Mouse (Mus musculus): ENCODE measurements around the gene Gm28038. TPM values are rescaled to one million over a fixed set of nuclear protein-coding genes. Genes with fewer than 3 reads are reported as not detected.

The Gm28038 gene
- polyA plus RNA-seq, 1 experiment from 2014 or later, result not detected

- Histone ChIP-seq H3K4me2 (replicated peaks; ENCODE audit: low read depth, low read length) (no peak overlapping the region), H3K9me3 (ENCODE audit: control insufficient read depth, low read depth, low read length) (no peaks in the 10 kb centered on the region), H3K27me3 (ENCODE audit: control insufficient read depth, insufficient read depth, low read length) (no peaks in the 10 kb centered on the region), H3K9ac (replicated peaks; ENCODE audit: low read depth, low read length) (no peak overlapping the region), H3K4me3 (ENCODE audit: low read depth, low read length) (no peak overlapping the region), H3K4me1 (ENCODE audit: control insufficient read depth, insufficient read depth, low read length) (no peaks in the 10 kb centered on the region), H3K27ac (ENCODE audit: low read length) (no peak overlapping the region), H3K36me3 (ENCODE audit: control insufficient read depth, insufficient read depth, low read length) (peaks cover 84% of the 10 kb centered on the region)
- ATAC-seq (ENCODE audit: insufficient number of reproducible peaks, insufficient read depth, low FRiP score, low read depth), result no peak
- WGBS, result 91% methylated on average over 5 of the region's 5 CpGs
Observed at GRCm38 (mm10) chr2:30316955-30317354, 36.1 kb downstream of the Gm28038 start.

GRCm38 (mm10) chr2:30319260-30319659, 38.4 kb downstream of the Gm28038 start:
- WGBS, result 81% methylated on average over 4 of the region's 4 CpGs
- no peaks in the 10 kb centered on the region for H3K9me3 ChIP-seq (ENCODE audit: control insufficient read depth, low read depth, low read length)
- no peaks in the 10 kb centered on the region for H3K27me3 ChIP-seq (ENCODE audit: control insufficient read depth, insufficient read depth, low read length)
- H3K4me2 ChIP-seq (replicated peaks; ENCODE audit: low read depth, low read length), result no peak overlapping the region
- no peaks in the 10 kb centered on the region for H3K4me1 ChIP-seq (ENCODE audit: control insufficient read depth, insufficient read depth, low read length)
- no peak overlapping the region for H3K27ac ChIP-seq (ENCODE audit: low read length)
- H3K36me3 ChIP-seq (ENCODE audit: control insufficient read depth, insufficient read depth, low read length), result peaks cover 79% of the 10 kb centered on the region
- H3K4me3 ChIP-seq (ENCODE audit: low read depth, low read length), result no peak overlapping the region
- H3K9ac ChIP-seq (replicated peaks; ENCODE audit: low read depth, low read length), result no peak overlapping the region
- ATAC-seq (ENCODE audit: insufficient number of reproducible peaks, insufficient read depth, low FRiP score, low read depth), result no peak

DNA sequence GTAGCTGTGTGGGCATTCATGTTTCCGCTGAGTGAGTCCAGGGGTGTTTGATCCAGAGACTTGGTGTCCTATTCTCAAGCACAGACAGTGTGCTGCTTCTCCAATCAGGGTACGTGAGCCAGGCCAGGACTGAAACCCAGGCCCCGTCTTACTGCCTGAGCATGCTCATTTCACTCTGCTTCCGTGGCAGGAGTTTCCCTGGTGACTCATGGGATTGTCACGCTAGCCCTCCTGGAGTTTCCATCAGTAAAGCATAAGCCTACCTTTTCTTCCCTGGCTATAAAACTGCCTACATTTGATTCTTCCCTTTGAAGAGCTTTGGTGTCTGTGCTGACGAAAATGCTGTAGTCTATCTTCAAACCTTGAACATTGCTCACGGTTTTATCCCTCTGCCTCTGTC, 42.3 kb downstream of the Gm28038 start:
- Histone ChIP-seq H3K4me2 (replicated peaks; ENCODE audit: low read depth, low read length) (no peak overlapping the region), H3K27ac (ENCODE audit: low read length) (no peak overlapping the region), H3K4me3 (ENCODE audit: low read depth, low read length) (no peak overlapping the region), H3K4me1 (ENCODE audit: control insufficient read depth, insufficient read depth, low read length) (no peaks in the 10 kb centered on the region), H3K9ac (replicated peaks; ENCODE audit: low read depth, low read length) (no peak overlapping the region), H3K27me3 (ENCODE audit: control insufficient read depth, insufficient read depth, low read length) (no peaks in the 10 kb centered on the region), H3K9me3 (ENCODE audit: control insufficient read depth, low read depth, low read length) (no peaks in the 10 kb centered on the region), H3K36me3 (ENCODE audit: control insufficient read depth, insufficient read depth, low read length) (peaks cover 80% of the 10 kb centered on the region)
- ATAC-seq (ENCODE audit: insufficient number of reproducible peaks, insufficient read depth, low FRiP score, low read depth), result no peak
- WGBS, result 91% methylated on average over 7 of the region's 7 CpGs

- peaks cover 79% of the 10 kb centered on the region for H3K36me3 ChIP-seq (ENCODE audit: control insufficient read depth, insufficient read depth, low read length)
- WGBS, result 93% methylated on average over 5 of the region's 5 CpGs
Observed at GRCm38 (mm10) chr2:30325296-30325695, 44.5 kb downstream of the Gm28038 start.

DNA sequence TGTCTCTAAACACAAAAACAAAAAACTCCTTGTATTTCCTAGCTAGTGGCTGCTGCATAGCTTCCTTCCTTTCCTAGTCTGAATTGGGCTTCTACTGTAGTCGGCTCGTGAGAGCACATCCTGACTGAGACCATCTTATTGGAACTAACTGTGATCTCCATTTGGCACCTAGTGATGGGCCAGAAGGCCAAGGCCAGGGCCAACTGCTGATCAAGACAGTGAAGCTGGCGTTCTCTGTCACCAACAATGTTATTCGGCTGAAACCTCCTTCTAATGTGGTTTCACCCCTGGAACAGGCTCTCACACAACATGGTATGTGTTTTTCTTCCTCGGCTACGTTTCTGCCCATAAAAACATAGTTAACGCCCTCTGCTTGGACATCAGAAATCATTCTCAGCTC, 46.4 kb downstream of the Gm28038 start:
- no peak overlapping the region for H3K4me3 ChIP-seq (ENCODE audit: low read depth, low read length)
- H3K27ac ChIP-seq (ENCODE audit: low read length), result no peak overlapping the region
- no peaks in the 10 kb centered on the region for H3K4me1 ChIP-seq (ENCODE audit: control insufficient read depth, insufficient read depth, low read length)
- no peak for ATAC-seq (ENCODE audit: insufficient number of reproducible peaks, insufficient read depth, low FRiP score, low read depth)
- 91% methylated on average over 7 of the region's 7 CpGs for WGBS
- H3K36me3 ChIP-seq (ENCODE audit: control insufficient read depth, insufficient read depth, low read length), result peaks cover 72% of the 10 kb centered on the region
- no peaks in the 10 kb centered on the region for H3K27me3 ChIP-seq (ENCODE audit: control insufficient read depth, insufficient read depth, low read length)
- no peak overlapping the region for H3K9ac ChIP-seq (replicated peaks; ENCODE audit: low read depth, low read length)
- H3K9me3 ChIP-seq (ENCODE audit: control insufficient read depth, low read depth, low read length), result no peaks in the 10 kb centered on the region
- no peak overlapping the region for H3K4me2 ChIP-seq (replicated peaks; ENCODE audit: low read depth, low read length)

More at GRCm38 (mm10) chr2:30325296-30325695, 44.5 kb downstream of the Gm28038 start:
- no peak overlapping the region for H3K4me2 ChIP-seq (replicated peaks; ENCODE audit: low read depth, low read length)
- H3K9ac ChIP-seq (replicated peaks; ENCODE audit: low read depth, low read length), result no peak overlapping the region
- H3K4me1 ChIP-seq (ENCODE audit: control insufficient read depth, insufficient read depth, low read length), result no peaks in the 10 kb centered on the region
- H3K27me3 ChIP-seq (ENCODE audit: control insufficient read depth, insufficient read depth, low read length), result no peaks in the 10 kb centered on the region
- no peak for ATAC-seq (ENCODE audit: insufficient number of reproducible peaks, insufficient read depth, low FRiP score, low read depth)
- no peaks in the 10 kb centered on the region for H3K9me3 ChIP-seq (ENCODE audit: control insufficient read depth, low read depth, low read length)
- H3K4me3 ChIP-seq (ENCODE audit: low read depth, low read length), result no peak overlapping the region
- no peak overlapping the region for H3K27ac ChIP-seq (ENCODE audit: low read length)

DNA sequence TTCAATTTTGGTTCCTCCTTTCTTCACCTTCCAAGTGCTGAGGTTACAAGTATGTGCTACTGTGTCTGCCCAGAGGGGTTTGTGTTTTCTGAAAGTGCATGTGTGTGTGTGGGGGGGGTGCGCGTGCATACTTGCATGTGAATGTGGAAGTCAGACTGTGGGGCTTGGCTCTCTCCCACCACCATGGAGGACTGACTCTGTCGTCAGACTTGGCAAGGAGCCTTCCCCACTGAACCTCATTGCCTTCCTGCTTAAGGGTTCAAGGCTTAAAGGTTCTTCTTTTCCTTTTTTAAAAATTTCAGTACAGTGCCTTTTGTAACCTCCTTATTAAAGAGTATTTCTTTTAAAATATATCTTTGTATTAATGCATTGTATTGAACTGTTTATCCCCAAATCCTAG, 47.9 kb downstream of the Gm28038 start:
- no peak for ATAC-seq (ENCODE audit: insufficient number of reproducible peaks, insufficient read depth, low FRiP score, low read depth)
- H3K4me2 ChIP-seq (replicated peaks; ENCODE audit: low read depth, low read length), result no peak overlapping the region
- peaks cover 76% of the 10 kb centered on the region for H3K36me3 ChIP-seq (ENCODE audit: control insufficient read depth, insufficient read depth, low read length)
- 89% methylated on average over 3 of the region's 3 CpGs for WGBS
- no peaks in the 10 kb centered on the region for H3K4me1 ChIP-seq (ENCODE audit: control insufficient read depth, insufficient read depth, low read length)
- H3K9me3 ChIP-seq (ENCODE audit: control insufficient read depth, low read depth, low read length), result no peaks in the 10 kb centered on the region
- no peak overlapping the region for H3K9ac ChIP-seq (replicated peaks; ENCODE audit: low read depth, low read length)
- no peak overlapping the region for H3K4me3 ChIP-seq (ENCODE audit: low read depth, low read length)
- H3K27me3 ChIP-seq (ENCODE audit: control insufficient read depth, insufficient read depth, low read length), result no peaks in the 10 kb centered on the region
- H3K27ac ChIP-seq (ENCODE audit: low read length), result no peak overlapping the region

- H3K27ac ChIP-seq (ENCODE audit: low read length), result no peak overlapping the region
- H3K36me3 ChIP-seq (ENCODE audit: control insufficient read depth, insufficient read depth, low read length), result peaks cover 76% of the 10 kb centered on the region
- H3K4me3 ChIP-seq (ENCODE audit: low read depth, low read length), result no peak overlapping the region
- WGBS, result 88% methylated on average over 2 of the region's 2 CpGs
- no peak overlapping the region for H3K9ac ChIP-seq (replicated peaks; ENCODE audit: low read depth, low read length)
- H3K4me2 ChIP-seq (replicated peaks; ENCODE audit: low read depth, low read length), result no peak overlapping the region
- no peak for ATAC-seq (ENCODE audit: insufficient number of reproducible peaks, insufficient read depth, low FRiP score, low read depth)
- H3K9me3 ChIP-seq (ENCODE audit: control insufficient read depth, low read depth, low read length), result no peaks in the 10 kb centered on the region
- no peaks in the 10 kb centered on the region for H3K27me3 ChIP-seq (ENCODE audit: control insufficient read depth, insufficient read depth, low read length)
- H3K4me1 ChIP-seq (ENCODE audit: control insufficient read depth, insufficient read depth, low read length), result no peaks in the 10 kb centered on the region
Observed at GRCm38 (mm10) chr2:30335324-30335723, 54.5 kb downstream of the Gm28038 start.

- no peak overlapping the region for H3K4me3 ChIP-seq (ENCODE audit: low read depth, low read length)
- H3K27ac ChIP-seq (ENCODE audit: low read length), result no peak overlapping the region
- peaks cover 76% of the 10 kb centered on the region for H3K36me3 ChIP-seq (ENCODE audit: control insufficient read depth, insufficient read depth, low read length)
- H3K27me3 ChIP-seq (ENCODE audit: control insufficient read depth, insufficient read depth, low read length), result no peaks in the 10 kb centered on the region
- no peaks in the 10 kb centered on the region for H3K4me1 ChIP-seq (ENCODE audit: control insufficient read depth, insufficient read depth, low read length)
- ATAC-seq (ENCODE audit: insufficient number of reproducible peaks, insufficient read depth, low FRiP score, low read depth), result no peak
- H3K9ac ChIP-seq (replicated peaks; ENCODE audit: low read depth, low read length), result no peak overlapping the region
- no peaks in the 10 kb centered on the region for H3K9me3 ChIP-seq (ENCODE audit: control insufficient read depth, low read depth, low read length)
- H3K4me2 ChIP-seq (replicated peaks; ENCODE audit: low read depth, low read length), result no peak overlapping the region
- 87% methylated on average over 16 of the region's 16 CpGs for WGBS
Observed at GRCm38 (mm10) chr2:30336174-30336915, 55.5 kb downstream of the Gm28038 start.

DNA sequence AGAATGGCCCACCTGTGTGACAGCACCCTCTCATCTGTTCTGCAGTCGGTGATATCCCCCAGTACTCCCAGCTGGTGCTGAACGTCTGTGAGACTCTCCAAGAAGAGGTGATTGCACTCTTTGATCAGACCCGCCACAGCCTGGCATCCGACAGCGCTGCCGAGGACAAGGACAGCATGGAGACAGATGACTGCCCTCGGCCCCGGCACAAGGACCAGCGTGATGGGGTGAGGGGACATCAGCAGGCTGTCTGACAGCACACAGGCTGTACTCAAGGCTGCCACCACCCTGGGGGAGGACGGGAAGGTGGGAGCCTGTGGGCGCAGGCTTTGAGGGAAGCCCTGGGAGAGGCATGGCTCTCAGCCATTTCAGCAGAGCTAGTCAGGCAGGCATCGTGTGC, 56.3 kb downstream of the Gm28038 start:
- no peak overlapping the region for H3K27ac ChIP-seq (ENCODE audit: low read length)
- WGBS, result 79% methylated on average over 12 of the region's 12 CpGs
- no peaks in the 10 kb centered on the region for H3K9me3 ChIP-seq (ENCODE audit: control insufficient read depth, low read depth, low read length)
- peaks cover 81% of the 10 kb centered on the region for H3K36me3 ChIP-seq (ENCODE audit: control insufficient read depth, insufficient read depth, low read length)
- H3K4me2 ChIP-seq (replicated peaks; ENCODE audit: low read depth, low read length), result no peak overlapping the region
- no peak overlapping the region for H3K4me3 ChIP-seq (ENCODE audit: low read depth, low read length)
- no peak overlapping the region for H3K9ac ChIP-seq (replicated peaks; ENCODE audit: low read depth, low read length)
- ATAC-seq (ENCODE audit: insufficient number of reproducible peaks, insufficient read depth, low FRiP score, low read depth), result no peak
- no peaks in the 10 kb centered on the region for H3K27me3 ChIP-seq (ENCODE audit: control insufficient read depth, insufficient read depth, low read length)
- H3K4me1 ChIP-seq (ENCODE audit: control insufficient read depth, insufficient read depth, low read length), result no peaks in the 10 kb centered on the region
